Mouse (Mus musculus) ES-Bruce4 (cell line): ENCODE data around the gene Cebpa. TPM values are rescaled to one million over a fixed set of nuclear protein-coding genes. Genes with fewer than 3 reads are reported as not detected.

Source experiments
- H3K27ac ChIP-seq: 2 replicates; pipeline ENCODE4 v1.5.1; 2012; ENCODE audit warnings: low read length, inconsistent platforms; ENCODE audit not compliant: insufficient read depth
- H3K27me3 ChIP-seq: 2 replicates; pipeline ENCODE4 v1.6.1; 2012; ENCODE audit warnings: mild to moderate bottlenecking, low read length, inconsistent platforms; ENCODE audit not compliant: control insufficient read depth, poor library complexity, insufficient read depth, severe bottlenecking
- H3K36me3 ChIP-seq: 2 replicates; pipeline ENCODE4 v1.6.1; 2012; ENCODE audit warnings: inconsistent platforms, mild to moderate bottlenecking, low read length, moderate library complexity; ENCODE audit not compliant: control insufficient read depth, poor library complexity, insufficient read depth, severe bottlenecking
- H3K4me1 ChIP-seq: one replicate; pipeline ENCODE4 v1.8.1; 2011; ENCODE audit warnings: low read length; ENCODE audit not compliant: control insufficient read depth, insufficient read depth
- H3K4me3 ChIP-seq: 2 replicates; pipeline ENCODE4 v1.5.1; 2011; ENCODE audit warnings: low read depth, mild to moderate bottlenecking, low read length
- H3K9ac ChIP-seq: 2 replicates; pipeline ENCODE4 v1.6.1; 2012; ENCODE audit warnings: low read depth, mild to moderate bottlenecking, inconsistent platforms; ENCODE audit not compliant: poor library complexity, severe bottlenecking
- H3K9me3 ChIP-seq: replicated peaks from 2 replicates; pipeline ENCODE4 v1.6.1; 2012; ENCODE audit warnings: mild to moderate bottlenecking, low read length, inconsistent platforms; ENCODE audit not compliant: control insufficient read depth, poor library complexity, insufficient read depth, severe bottlenecking
- CTCF ChIP-seq: IDR thresholded peaks from one replicate; pipeline ENCODE4 v1.8.1; 2011; ENCODE audit warnings: low read depth, low read length
- EP300 ChIP-seq: IDR thresholded peaks from 2 replicates; pipeline ENCODE4 v1.6.1; 2011; ENCODE audit warnings: low read depth, low read length; ENCODE audit not compliant: insufficient read depth
- POLR2A ChIP-seq: IDR thresholded peaks from one replicate; pipeline ENCODE4 v1.8.1; 2011; ENCODE audit warnings: low read length; ENCODE audit not compliant: insufficient read depth
- polyA plus RNA-seq: library from polyadenylated mRNA; stranded (reverse); fragments of >200 nt; gene quantifications from 2 replicates; pipeline ENCODE4 v1.2.4, GENCODE M21; 2011; ENCODE audit warnings: low read depth; ENCODE audit not compliant: missing spikeins, insufficient read depth, insufficient read length

The Cebpa gene
- polyA plus RNA-seq, 1 experiment: 1.7 TPM

- H3K27ac ChIP-seq: no peak overlapping the region
- H3K4me3 ChIP-seq: no peak overlapping the region
- no peaks in the 10 kb centered on the region for H3K4me1 ChIP-seq
- H3K9ac ChIP-seq: no peak overlapping the region
- H3K36me3 ChIP-seq: no peaks in the 10 kb centered on the region
- TF ChIP-seq POLR2A: no peak
- no peak for TF ChIP-seq CTCF
- no peak for TF ChIP-seq EP300
- no peaks in the 10 kb centered on the region for H3K9me3 ChIP-seq
- H3K27me3 ChIP-seq: peaks cover 27% of the 10 kb centered on the region
Observed at GRCm38 (mm10) chr7:35122401-35123320, 3.6 kb downstream of the Cebpa start.

- no peaks in the 10 kb centered on the region for H3K9me3 ChIP-seq
- H3K36me3 ChIP-seq: no peaks in the 10 kb centered on the region
- peaks cover 22% of the 10 kb centered on the region for H3K27me3 ChIP-seq
- H3K27ac ChIP-seq: no peak overlapping the region
- TF ChIP-seq POLR2A (no peak), EP300 (no peak), CTCF (no peak)
- no peaks in the 10 kb centered on the region for H3K4me1 ChIP-seq
- H3K9ac ChIP-seq: no peak overlapping the region
- no peak overlapping the region for H3K4me3 ChIP-seq
Observed at GRCm38 (mm10) chr7:35123431-35123953, 4.4 kb downstream of the Cebpa start.

GRCm38 (mm10) chr7:35124216-35124615 is 5.1 kb downstream of the Cebpa start:
- Histone ChIP-seq H3K9me3 (no peaks in the 10 kb centered on the region), H3K27ac (no peak overlapping the region), H3K4me3 (no peak overlapping the region), H3K27me3 (peaks cover 19% of the 10 kb centered on the region), H3K36me3 (no peaks in the 10 kb centered on the region), H3K4me1 (no peaks in the 10 kb centered on the region), H3K9ac (no peak overlapping the region)
- TF ChIP-seq POLR2A: no peak
- no peak for TF ChIP-seq CTCF
- TF ChIP-seq EP300: no peak

GRCm38 (mm10) chr7:35124745-35125144 is 5.7 kb downstream of the Cebpa start:
- peaks cover 14% of the 10 kb centered on the region for H3K27me3 ChIP-seq
- TF ChIP-seq CTCF (no peak), POLR2A (no peak), EP300 (no peak)
- no peaks in the 10 kb centered on the region for H3K4me1 ChIP-seq
- H3K27ac ChIP-seq: no peak overlapping the region
- no peak overlapping the region for H3K9ac ChIP-seq
- H3K9me3 ChIP-seq: no peaks in the 10 kb centered on the region
- H3K4me3 ChIP-seq: no peak overlapping the region
- H3K36me3 ChIP-seq: no peaks in the 10 kb centered on the region

- no peaks in the 10 kb centered on the region for H3K36me3 ChIP-seq
- H3K27ac ChIP-seq: no peak overlapping the region
- H3K9ac ChIP-seq: no peak overlapping the region
- H3K4me1 ChIP-seq: no peaks in the 10 kb centered on the region
- no peaks in the 10 kb centered on the region for H3K9me3 ChIP-seq
- TF ChIP-seq EP300 (no peak), CTCF (no peak), POLR2A (no peak)
- no peak overlapping the region for H3K4me3 ChIP-seq
- peaks cover 3% of the 10 kb centered on the region; the same call in 1 of the 2 replicates for H3K27me3 ChIP-seq
Observed at GRCm38 (mm10) chr7:35125971-35126370, 6.9 kb downstream of the Cebpa start.

GRCm38 (mm10) chr7:35127001-35127400 is 7.9 kb downstream of the Cebpa start:
- H3K4me3 ChIP-seq: no peak overlapping the region
- H3K9me3 ChIP-seq: no peaks in the 10 kb centered on the region; the same call in 1 of the 2 replicates
- TF ChIP-seq EP300 (no peak), CTCF (no peak), POLR2A (no peak)
- H3K4me1 ChIP-seq: no peaks in the 10 kb centered on the region
- no peaks in the 10 kb centered on the region for H3K36me3 ChIP-seq
- H3K27me3 ChIP-seq: no peaks in the 10 kb centered on the region
- no peak overlapping the region for H3K9ac ChIP-seq
- H3K27ac ChIP-seq: no peak overlapping the region
